Mouse (Mus musculus) embryonic facial prominence, embryonic 13.5 days (tissue): Measurements from ENCODE around the gene Fitm2. TPM values are rescaled to one million over a fixed set of nuclear protein-coding genes. Genes with fewer than 3 reads are reported as not detected.

Source experiments
- ATAC-seq: fragments of 200-750 bp; cut with Nextera tagmentation; 2 replicates; pipeline ENCODE4 v1.8.0; 2017; ENCODE audit warnings: low read depth; ENCODE audit not compliant: insufficient number of reproducible peaks, insufficient read depth, low FRiP score, low TSS enrichment
- H3K27ac ChIP-seq: fragments of 300-500 bp; sonication (generic); 2 replicates; pipeline ENCODE4 v1.5.1; 2015; ENCODE audit warnings: moderate library complexity, mild to moderate bottlenecking, inconsistent platforms
- H3K27me3 ChIP-seq: fragments of 300-500 bp; sonication (generic); 2 replicates; pipeline ENCODE4 v1.6.1; 2015; ENCODE audit warnings: mild to moderate bottlenecking, inconsistent platforms
- H3K36me3 ChIP-seq: fragments of 300-500 bp; sonication (generic); 2 replicates; pipeline ENCODE4 v1.6.1; 2015; ENCODE audit warnings: mild to moderate bottlenecking, inconsistent platforms
- H3K4me1 ChIP-seq: fragments of 300-500 bp; sonication (generic); 2 replicates; pipeline ENCODE4 v1.6.1; 2015; ENCODE audit warnings: inconsistent platforms
- H3K4me2 ChIP-seq: fragments of 300-500 bp; sonication (generic); 2 replicates; pipeline ENCODE4 v1.6.1; 2015; ENCODE audit warnings: moderate library complexity, mild to moderate bottlenecking, inconsistent platforms
- H3K4me3 ChIP-seq: fragments of 300-500 bp; sonication (generic); 2 replicates; pipeline ENCODE4 v1.5.1; 2015; ENCODE audit warnings: mild to moderate bottlenecking, inconsistent platforms
- H3K9ac ChIP-seq: fragments of 300-500 bp; sonication (generic); 2 replicates; pipeline ENCODE4 v1.6.1; 2015; ENCODE audit warnings: mild to moderate bottlenecking, inconsistent platforms
- H3K9me3 ChIP-seq: fragments of 300-500 bp; sonication (generic); 2 replicates; pipeline ENCODE4 v1.6.1; 2016; ENCODE audit warnings: inconsistent platforms
- WGBS: fragments of 180-500 bp; shearing (Covaris S2); methylation state at CpG from one replicate; pipeline ENCODE4 v1.1.7; 2015; ENCODE audit warnings: mixed read lengths; 5-methylcytosine and 5-hydroxymethylcytosine counted together
- polyA plus RNA-seq: library from polyadenylated mRNA; unstranded; fragments of >200 nt; fragmentation: Nextera tagmentation; extraction: Ambion mirVana; gene quantifications from 2 replicates; pipeline ENCODE4 v1.2.1, GENCODE M21; 2015

Gene Fitm2
- polyA plus RNA-seq, 1 experiment from 2014 or later: 9.7 TPM

DNA sequence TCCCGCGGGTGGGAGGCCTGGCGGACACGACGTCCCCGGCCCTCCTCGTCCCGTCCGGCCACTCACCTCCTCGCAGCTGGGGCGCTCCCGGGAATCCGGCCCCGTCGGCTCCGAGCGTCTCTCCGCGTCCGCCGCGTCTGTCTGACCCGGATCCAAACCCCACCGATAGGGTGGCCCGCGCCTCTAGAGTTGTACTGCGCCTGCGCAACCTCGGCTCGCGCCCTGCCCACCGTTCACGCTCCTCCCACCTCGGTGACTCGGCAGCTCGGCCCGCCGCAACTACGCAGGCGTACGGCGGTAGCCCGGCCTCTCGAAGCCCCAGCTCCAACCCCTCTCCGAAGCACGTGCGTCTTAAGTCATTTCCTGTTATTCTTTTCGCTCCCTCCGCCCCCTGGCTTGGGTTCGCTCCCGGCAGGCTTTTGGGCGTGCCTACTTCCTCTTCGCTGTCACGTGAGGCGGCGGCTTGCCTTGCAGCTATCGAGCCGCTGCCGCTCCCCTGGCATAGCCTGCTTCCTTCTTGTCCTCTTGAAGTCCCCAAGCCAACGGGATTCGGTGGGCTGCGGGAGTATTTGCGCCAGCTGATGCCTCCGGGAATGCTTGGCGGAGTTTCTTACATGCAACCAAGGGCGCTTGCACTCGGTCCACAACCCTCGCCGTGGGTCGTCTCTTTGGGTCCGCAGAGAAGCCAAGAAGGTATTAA lies 52.9 kb downstream of the Fitm2 start:
- no peaks in the 10 kb centered on the region for H3K27me3 ChIP-seq
- no peaks in the 10 kb centered on the region for H3K9me3 ChIP-seq
- H3K36me3 ChIP-seq: peaks cover 5% of the 10 kb centered on the region
- H3K4me1 ChIP-seq: peaks cover 24% of the 10 kb centered on the region
- H3K4me3 ChIP-seq: peak overlapping the region; percentile 94
- peak; percentile 100 for ATAC-seq
- under 1% methylated on average over 71 of the region's 71 CpGs for WGBS
- H3K27ac ChIP-seq: peak overlapping the region; percentile 84
- H3K9ac ChIP-seq: peak overlapping the region; percentile 94
- peak overlapping the region; percentile 80 for H3K4me2 ChIP-seq

DNA sequence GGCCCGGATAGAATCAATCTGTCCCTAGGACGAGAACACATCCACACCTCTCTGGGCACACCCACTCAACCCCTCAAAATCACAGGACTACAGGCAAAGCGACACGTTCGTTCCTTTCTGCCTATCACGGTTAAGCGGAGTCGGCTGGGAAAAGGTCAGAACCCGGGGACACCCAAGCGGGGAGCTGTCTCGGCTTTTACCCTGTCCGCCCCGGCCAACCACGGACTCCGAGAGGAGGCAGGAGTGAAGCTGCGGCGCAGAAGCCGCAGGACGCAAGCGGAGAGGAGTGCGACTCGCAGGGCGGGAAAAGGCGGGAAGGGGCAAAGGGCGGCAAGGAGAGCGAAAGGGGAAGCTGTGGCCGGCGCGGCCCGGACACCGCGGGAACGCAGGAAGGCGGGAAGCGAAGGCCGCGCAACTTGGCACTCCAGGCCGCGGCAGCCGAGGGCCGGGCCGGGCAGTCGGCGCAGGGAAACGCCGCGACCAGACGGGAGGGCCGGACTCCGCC lies 53.5 kb downstream of the Fitm2 start:
- no peaks in the 10 kb centered on the region for H3K9me3 ChIP-seq
- no peaks in the 10 kb centered on the region for H3K27me3 ChIP-seq
- peak overlapping the region; percentile 80 for H3K4me2 ChIP-seq
- ATAC-seq: peak; percentile 45; the same call in 1 of the 2 replicates
- H3K4me1 ChIP-seq: peaks cover 24% of the 10 kb centered on the region
- under 1% methylated on average over 50 of the region's 50 CpGs for whole genome bisulfite sequencing
- H3K36me3 ChIP-seq: peaks cover 9% of the 10 kb centered on the region
- peak overlapping the region; percentile 94 for H3K9ac ChIP-seq
- peak overlapping the region; percentile 94 for H3K4me3 ChIP-seq
- H3K27ac ChIP-seq: peak overlapping the region; percentile 69

DNA sequence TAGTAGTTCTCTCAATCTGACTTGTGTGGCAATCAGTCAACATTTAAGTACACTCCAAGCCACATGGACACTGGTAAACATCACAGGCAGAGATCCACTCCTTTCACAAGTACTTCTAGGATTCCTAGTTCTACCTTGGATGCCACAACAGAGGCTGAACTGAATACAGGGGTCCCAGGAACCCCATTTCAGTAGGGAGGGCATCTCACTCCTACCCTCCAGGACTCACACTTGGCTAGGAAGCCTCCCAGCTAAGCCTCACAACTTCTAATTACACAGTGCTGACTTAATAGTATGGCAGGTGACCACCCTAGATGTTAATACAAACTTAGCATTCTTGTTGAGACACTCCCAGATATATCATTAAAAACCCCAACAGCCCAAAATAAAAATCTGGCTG lies 54.6 kb downstream of the Fitm2 start:
- peaks cover 24% of the 10 kb centered on the region for H3K4me1 ChIP-seq
- H3K4me3 ChIP-seq: peak overlapping the region; percentile 94
- peak overlapping the region; percentile 94 for H3K9ac ChIP-seq
- no peaks in the 10 kb centered on the region for H3K27me3 ChIP-seq
- H3K36me3 ChIP-seq: peaks cover 17% of the 10 kb centered on the region
- no peak for ATAC-seq
- no peaks in the 10 kb centered on the region for H3K9me3 ChIP-seq
- H3K4me2 ChIP-seq: peak overlapping the region; percentile 80
- no peak overlapping the region for H3K27ac ChIP-seq

DNA sequence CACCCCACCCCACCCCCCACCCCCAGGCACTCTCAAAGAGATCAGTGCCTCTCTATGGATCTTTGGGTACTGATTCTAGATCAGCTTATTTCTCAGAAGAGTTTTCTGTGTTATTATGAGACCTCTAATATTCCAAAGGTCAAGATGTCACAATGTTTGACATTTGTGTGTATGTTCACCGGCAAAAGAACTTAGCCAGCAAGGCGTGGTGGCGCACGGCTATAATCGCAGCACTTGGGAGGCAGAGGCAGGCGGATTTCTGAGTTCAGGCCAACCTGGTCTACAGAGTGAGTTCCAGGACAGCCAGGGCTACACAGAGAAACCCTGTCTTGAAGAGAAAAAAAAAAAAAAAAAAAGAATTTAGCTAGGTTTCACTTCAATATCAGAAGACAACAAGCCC lies 55.4 kb downstream of the Fitm2 start:
- WGBS: 91% methylated on average over 6 of the region's 6 CpGs
- ATAC-seq: no peak
- H3K4me3 ChIP-seq: no peak overlapping the region

More for the DNA sequence above, 55.4 kb downstream of the Fitm2 start:
- H3K27me3 ChIP-seq: no peaks in the 10 kb centered on the region
- no peak overlapping the region for H3K9ac ChIP-seq
- H3K27ac ChIP-seq: no peak overlapping the region
- H3K4me2 ChIP-seq: no peak overlapping the region
- H3K9me3 ChIP-seq: no peaks in the 10 kb centered on the region
- H3K36me3 ChIP-seq: peaks cover 23% of the 10 kb centered on the region
- peaks cover 24% of the 10 kb centered on the region for H3K4me1 ChIP-seq

Other genes with a start within 250 kb of the Fitm2 start
- gene Jph2, start 74.6 kb downstream of the Fitm2 start, polyA plus RNA-seq: 0.45 and 0.72 TPM in 2 replicates
- 92.1 and 99.5 TPM in 2 replicates for gene Oser1, start 47.9 kb downstream of the Fitm2 start, polyA plus RNA-seq
- 1.9 and 2.8 TPM in 2 replicates for gene Gdap1l1, start 34.2 kb downstream of the Fitm2 start, polyA plus RNA-seq
- not detected in 2 replicates for gene R3hdml, start 19.7 kb upstream of the Fitm2 start, polyA plus RNA-seq
- gene Hnf4a, start 34.2 kb upstream of the Fitm2 start, polyA plus RNA-seq: 0.62 TPM in 1 of 2 replicates, not detected in the other
- 41.4 and 42.3 TPM in 2 replicates for gene Ttpal, start 129.7 kb upstream of the Fitm2 start, polyA plus RNA-seq
- 26.4 and 35.6 TPM in 2 replicates for gene Serinc3, start 172.5 kb upstream of the Fitm2 start, polyA plus RNA-seq
- gene Pkig, start 185.8 kb upstream of the Fitm2 start, polyA plus RNA-seq: 105 and 113 TPM in 2 replicates